Mouse (Mus musculus) frontal cortex, adult 2 months (tissue): ENCODE data around the gene Mib2. TPM values are rescaled to one million over a fixed set of nuclear protein-coding genes. Genes with fewer than 3 reads are reported as not detected.
A peak's percentile ranks its signal among the peaks of the same experiment; 100 is the strongest.

Source experiments
- DNase-seq, 2 experiments: peaks; one replicate each; pipeline ENCODE4 v3.0.0; 2022; ENCODE audit warnings: low spot score in 1 of 2; ENCODE audit errors: extremely low spot score in 1 of 2
- polyA plus RNA-seq: library from polyadenylated mRNA; depleted of rRNA; stranded (reverse); fragments of >200 nt; gene quantifications from 2 replicates; pipeline ENCODE4 v1.2.3, GENCODE M21; 2012; rRNA removed

Gene Mib2
- polyA plus RNA-seq, 1 experiment = 143 TPM

DNA sequence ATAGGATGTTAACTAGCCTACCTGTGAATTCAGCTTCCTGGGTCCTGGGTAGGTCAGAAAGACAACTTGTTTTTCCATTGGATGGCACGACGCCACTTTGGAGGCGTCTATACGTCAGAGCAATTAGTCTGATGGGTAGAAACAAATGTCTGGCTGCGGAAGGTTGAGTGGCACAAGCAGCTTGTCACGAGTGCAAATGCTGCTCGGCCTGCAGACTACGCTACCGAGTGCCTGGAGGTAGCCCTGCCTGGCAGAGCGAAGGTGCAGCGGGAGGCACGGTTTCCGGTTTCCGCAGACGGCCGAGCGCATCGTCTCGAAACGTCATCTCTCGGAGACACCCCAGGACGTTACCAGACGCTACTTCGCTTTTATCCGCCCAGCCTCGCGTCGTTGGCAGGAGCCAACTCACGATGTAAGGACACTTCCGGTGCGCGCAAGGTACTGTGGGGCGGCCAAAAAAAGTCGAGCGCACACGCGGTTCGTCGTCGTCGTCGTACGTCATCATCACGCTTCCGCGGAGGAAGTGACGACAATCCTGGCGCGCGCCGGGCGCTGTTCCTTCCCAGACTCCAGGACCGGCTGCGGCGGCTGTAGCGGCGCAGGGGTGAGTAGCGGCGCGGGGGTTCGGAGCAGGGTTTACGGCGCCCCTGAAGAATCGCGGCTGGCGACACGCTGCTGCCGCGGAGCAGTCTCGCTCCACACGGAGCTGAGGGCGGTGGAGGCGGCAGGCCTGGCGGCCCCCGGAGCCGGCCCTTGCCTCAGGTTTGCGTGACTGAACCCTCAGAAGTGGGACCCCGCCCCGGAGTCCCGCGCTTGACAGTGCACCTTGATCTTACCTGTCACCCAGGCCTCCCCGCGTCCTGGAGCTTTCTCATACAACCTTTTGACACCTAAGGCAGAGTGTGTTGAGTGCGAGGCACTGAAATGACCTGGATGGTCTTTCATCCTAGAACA is 44.4 kb downstream of the Mib2 start, which contains the start of gene Cdk11b:
Gene Cdk11b (plus strand): TSS at position 517 of the 954 bp plus-strand sequence.
- DNase-seq = peak; percentile 94 to 98

DNA sequence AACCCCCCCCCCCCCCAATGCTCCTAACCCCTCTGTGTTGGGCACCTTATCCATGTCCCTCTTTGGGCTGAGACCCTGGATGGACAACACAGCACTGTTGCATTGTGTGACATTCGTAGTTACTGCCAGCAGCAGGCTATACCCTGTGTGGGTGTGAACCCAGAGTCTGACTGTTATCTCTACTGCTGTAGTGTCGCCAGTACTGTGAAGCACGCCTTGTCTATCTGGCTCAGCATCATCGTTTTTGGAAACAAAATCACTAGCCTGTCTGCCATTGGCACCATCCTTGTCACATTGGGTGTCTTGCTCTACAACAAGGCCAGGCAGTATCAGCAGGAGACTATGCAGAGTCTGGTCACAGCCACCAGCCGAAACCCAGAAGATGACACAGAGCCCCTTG is 50.7 kb downstream of the Mib2 start:
- DNase-seq = no peak

DNA sequence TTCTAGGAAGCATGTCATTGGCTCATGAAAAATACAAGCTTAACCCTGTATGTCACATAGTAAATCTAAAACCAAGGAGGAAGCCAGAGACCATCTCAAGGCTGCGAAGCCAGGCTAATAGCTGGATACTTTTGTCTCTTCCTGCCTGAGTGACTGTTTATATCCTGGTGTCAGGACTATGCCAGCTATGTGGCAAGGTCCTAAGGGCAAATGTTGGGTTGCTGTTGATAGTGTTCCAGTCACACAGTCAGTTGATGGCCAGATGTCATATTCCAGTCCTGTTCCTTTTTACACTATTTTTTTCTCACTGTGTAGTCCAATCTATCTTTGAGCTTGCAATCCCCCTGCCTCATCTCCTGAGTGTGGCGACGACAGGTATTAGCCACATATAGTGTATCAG is 55.7 kb downstream of the Mib2 start:
- DNase-seq = no peak

DNA sequence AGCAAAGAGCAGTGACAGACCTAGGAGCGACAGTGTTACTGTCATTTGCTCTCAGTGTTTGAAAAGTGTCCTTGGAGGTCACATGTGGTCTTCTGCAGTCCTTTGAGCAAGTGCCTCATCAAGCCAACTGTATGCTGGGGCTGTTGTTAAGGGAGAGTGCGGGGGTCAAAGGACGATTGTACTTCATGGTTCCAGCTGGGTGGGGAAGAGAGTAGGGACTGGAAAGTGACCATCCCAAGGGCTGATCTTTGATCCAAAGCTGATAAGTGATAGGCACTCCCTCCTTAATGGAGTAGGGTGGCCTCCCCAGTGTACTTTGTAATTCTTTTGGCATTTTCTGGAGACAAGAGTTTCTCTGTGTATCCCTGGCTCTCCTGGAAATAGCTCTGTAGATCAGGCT is 57.1 kb downstream of the Mib2 start:
- DNase-seq = no peak

DNA sequence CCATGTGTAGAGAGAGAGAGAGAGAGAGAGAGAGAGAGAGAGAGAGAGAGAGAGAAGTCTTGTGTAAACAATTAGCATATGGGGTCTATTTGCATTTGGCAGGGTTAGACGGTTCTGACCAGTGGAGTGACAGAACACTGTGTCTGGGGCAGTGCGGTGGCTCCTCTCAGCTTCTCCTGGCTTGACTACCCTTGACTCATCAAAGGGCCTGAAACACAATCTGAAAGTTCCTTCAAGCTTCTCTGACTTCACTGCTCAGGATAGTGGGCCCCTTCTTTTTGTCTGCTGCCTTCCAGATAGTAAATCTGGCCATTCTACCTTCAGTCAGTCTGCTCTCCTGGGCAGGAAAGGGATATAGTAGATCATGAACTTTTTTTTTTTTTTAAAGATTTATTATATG is 62.2 kb downstream of the Mib2 start:
- no peak for DNase-seq

DNA sequence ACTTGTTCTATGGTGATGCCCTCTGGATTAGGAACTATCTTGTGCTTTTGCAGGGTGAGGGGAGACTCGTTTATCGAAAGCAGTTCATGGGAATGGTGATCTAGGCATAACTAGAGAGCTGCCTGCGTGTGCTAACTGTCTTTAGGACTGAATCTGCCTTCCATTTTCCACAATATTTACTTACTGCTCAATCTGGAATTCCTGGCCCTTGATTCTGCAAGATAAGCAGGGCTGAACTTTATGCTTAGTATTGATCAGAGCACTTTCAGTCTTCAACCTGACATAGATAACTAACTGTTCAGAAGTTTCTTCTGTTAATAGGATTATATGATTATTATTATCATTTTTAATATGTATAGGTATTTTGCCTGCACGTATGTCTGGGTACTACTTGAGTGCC is 63.9 kb downstream of the Mib2 start:
- DNase-seq = no peak

Other genes starting within 250 kb of the Mib2 start
- 1.0 and 1.2 TPM in 2 replicates for gene Tmem52, start 200.1 kb downstream of the Mib2 start, polyA plus RNA-seq
- gene Gnb1, start 177.8 kb downstream of the Mib2 start, polyA plus RNA-seq = 693 and 705 TPM in 2 replicates
- 71.2 and 72.4 TPM in 2 replicates for gene Nadk, start 106.8 kb downstream of the Mib2 start, polyA plus RNA-seq
- gene Slc35e2, start 67.8 kb downstream of the Mib2 start, polyA plus RNA-seq = 19.6 and 20.6 TPM in 2 replicates
- 60.7 and 65.4 TPM in 2 replicates for gene Cdk11b, start 44.3 kb downstream of the Mib2 start, polyA plus RNA-seq
- not detected in 2 replicates for gene Gm10563, start 23.8 kb downstream of the Mib2 start, polyA plus RNA-seq
- gene Mmp23, start 15.8 kb downstream of the Mib2 start, polyA plus RNA-seq = 4.6 TPM in 2 replicates
- 52.0 and 57.4 TPM in 2 replicates for gene Fndc10, start 25.1 kb upstream of the Mib2 start, polyA plus RNA-seq
- 134 and 142 TPM in 2 replicates for gene Ssu72, start 35.6 kb upstream of the Mib2 start, polyA plus RNA-seq
- gene Tmem240, start 65.6 kb upstream of the Mib2 start, polyA plus RNA-seq = 62.9 and 63.6 TPM in 2 replicates
- 88.4 and 95.8 TPM in 2 replicates for gene Atad3a, start 91.9 kb upstream of the Mib2 start, polyA plus RNA-seq
- gene Vwa1, start 105.5 kb upstream of the Mib2 start, polyA plus RNA-seq = 30.7 and 31.8 TPM in 2 replicates
- gene Tmem88b, start 116.7 kb upstream of the Mib2 start, polyA plus RNA-seq = 24.2 and 26.8 TPM in 2 replicates
- gene Ankrd65, start 121.2 kb upstream of the Mib2 start, polyA plus RNA-seq = not detected in 2 replicates
- 101 and 116 TPM in 2 replicates for gene Mrpl20, start 133.7 kb upstream of the Mib2 start, polyA plus RNA-seq
- 127 and 144 TPM in 2 replicates for gene Ccnl2, start 143.3 kb upstream of the Mib2 start, polyA plus RNA-seq
- gene Aurkaip1, start 162.1 kb upstream of the Mib2 start, polyA plus RNA-seq = 126 and 131 TPM in 2 replicates
- gene Mxra8, start 170.5 kb upstream of the Mib2 start, polyA plus RNA-seq = 19.0 and 19.3 TPM in 2 replicates
- 129 and 134 TPM in 2 replicates for gene Dvl1, start 178.2 kb upstream of the Mib2 start, polyA plus RNA-seq
- gene Tas1r3, start 194.2 kb upstream of the Mib2 start, polyA plus RNA-seq = 0.36 and 0.38 TPM in 2 replicates
- 19.6 and 22.3 TPM in 2 replicates for gene Cptp, start 200.2 kb upstream of the Mib2 start, polyA plus RNA-seq
- gene Ints11, start 200.3 kb upstream of the Mib2 start, polyA plus RNA-seq = 36.9 and 41.1 TPM in 2 replicates
- 86.6 and 87.9 TPM in 2 replicates for gene Pusl1, start 222.6 kb upstream of the Mib2 start, polyA plus RNA-seq
- 101 and 109 TPM in 2 replicates for gene Acap3, start 222.6 kb upstream of the Mib2 start, polyA plus RNA-seq